Mouse (Mus musculus): Measurements from ENCODE around the gene Arhgap15. TPM values are rescaled to one million over a fixed set of nuclear protein-coding genes. Genes with fewer than 3 reads are reported as not detected.

The Arhgap15 gene
- polyA plus RNA-seq (2014; fragmentation: Nextera tagmentation; extraction: Ambion mirVana), result 0.20 and 0.35 TPM in 2 replicates

- H3K4me1 ChIP-seq (ENCODE audit: control insufficient read depth, insufficient read depth, low read length), result no peaks in the 10 kb centered on the region
- no peaks in the 10 kb centered on the region for H3K36me3 ChIP-seq (replicated peaks; ENCODE audit: control insufficient read depth, insufficient read depth, low read depth, low read length)
- H3K4me3 ChIP-seq (ENCODE audit: low read depth, low read length), result no peak within 1 kb of the TSS
- no peaks in the 10 kb centered on the region for H3K9me3 ChIP-seq (replicated peaks; ENCODE audit: control insufficient read depth, low read length)
- no peak within 1 kb of the TSS for H3K9ac ChIP-seq (replicated peaks; ENCODE audit: low read length)
- ATAC-seq (replicated peaks; ENCODE audit: insufficient number of reproducible peaks, low FRiP score, low TSS enrichment, low read depth) (no peak), DNase-seq (ENCODE audit: low spot score) (no peak)
- no peak within 1 kb of the TSS for H3K27ac ChIP-seq (replicated peaks; ENCODE audit: low read depth, low read length)
- no peaks in the 10 kb centered on the region for H3K27me3 ChIP-seq (ENCODE audit: control insufficient read depth, insufficient read depth, low read length)
- no peak within 1 kb of the TSS for H3K4me2 ChIP-seq (ENCODE audit: low read depth, low read length)
- WGBS, result 66% methylated on average over 5 of the region's 5 CpGs
These were observed at the start of gene Arhgap15 for GRCm38 (mm10) chr2:43748287-43748983. TSS of gene Arhgap15 (plus strand) at chr2:43748824.

GRCm38 (mm10) chr2:43712611-43713138, 35.9 kb upstream of the Arhgap15 start:
- Histone ChIP-seq H3K4me1 (ENCODE audit: control insufficient read depth, insufficient read depth, low read length) (no peaks in the 10 kb centered on the region), H3K27ac (replicated peaks; ENCODE audit: low read depth, low read length) (no peak overlapping the region), H3K4me3 (ENCODE audit: low read depth, low read length) (no peak overlapping the region), H3K9ac (replicated peaks; ENCODE audit: low read length) (no peak overlapping the region), H3K9me3 (replicated peaks; ENCODE audit: control insufficient read depth, low read length) (no peaks in the 10 kb centered on the region), H3K27me3 (ENCODE audit: control insufficient read depth, insufficient read depth, low read length) (no peaks in the 10 kb centered on the region), H3K36me3 (replicated peaks; ENCODE audit: control insufficient read depth, insufficient read depth, low read depth, low read length) (no peaks in the 10 kb centered on the region), H3K4me2 (ENCODE audit: low read depth, low read length) (no peak overlapping the region)
- no peak for ATAC-seq (replicated peaks; ENCODE audit: insufficient number of reproducible peaks, low FRiP score, low TSS enrichment, low read depth)
- DNase-seq (ENCODE audit: low spot score), result no peak
- 86% methylated on average over 2 of the region's 2 CpGs for WGBS

- H3K9ac ChIP-seq (replicated peaks; ENCODE audit: low read length), result no peak overlapping the region
- ATAC-seq (replicated peaks; ENCODE audit: insufficient number of reproducible peaks, low FRiP score, low TSS enrichment, low read depth), result peak; percentile 83
These were observed 26.0 kb upstream of the Arhgap15 start for GRCm38 (mm10) chr2:43722446-43723103.

GRCm38 (mm10) chr2:43723104-43723541, 25.5 kb upstream of the Arhgap15 start:
- peak overlapping the region; percentile 13; the same call in 1 of the 2 replicates for H3K4me2 ChIP-seq (ENCODE audit: low read depth, low read length)
- H3K4me3 ChIP-seq (ENCODE audit: low read depth, low read length), result no peak overlapping the region
- 65% methylated on average over 7 of the region's 7 CpGs for WGBS
- H3K9ac ChIP-seq (replicated peaks; ENCODE audit: low read length), result no peak overlapping the region
- no peak overlapping the region for H3K27ac ChIP-seq (replicated peaks; ENCODE audit: low read depth, low read length)
- H3K4me1 ChIP-seq (ENCODE audit: control insufficient read depth, insufficient read depth, low read length), result no peaks in the 10 kb centered on the region
- H3K27me3 ChIP-seq (ENCODE audit: control insufficient read depth, insufficient read depth, low read length), result no peaks in the 10 kb centered on the region
- ATAC-seq (replicated peaks; ENCODE audit: insufficient number of reproducible peaks, low FRiP score, low TSS enrichment, low read depth), result 0 out of 2 replicates have a peak, but pooled peaks have one; percentile 23
- no peak for DNase-seq (ENCODE audit: low spot score)
- no peaks in the 10 kb centered on the region for H3K9me3 ChIP-seq (replicated peaks; ENCODE audit: control insufficient read depth, low read length)
- H3K36me3 ChIP-seq (replicated peaks; ENCODE audit: control insufficient read depth, insufficient read depth, low read depth, low read length), result no peaks in the 10 kb centered on the region

More at GRCm38 (mm10) chr2:43722446-43723103, 26.0 kb upstream of the Arhgap15 start:
- Histone ChIP-seq H3K4me2 (ENCODE audit: low read depth, low read length) (peak overlapping the region; percentile 13; the same call in 1 of the 2 replicates), H3K4me3 (ENCODE audit: low read depth, low read length) (no peak overlapping the region), H3K36me3 (replicated peaks; ENCODE audit: control insufficient read depth, insufficient read depth, low read depth, low read length) (no peaks in the 10 kb centered on the region), H3K27me3 (ENCODE audit: control insufficient read depth, insufficient read depth, low read length) (no peaks in the 10 kb centered on the region), H3K9me3 (replicated peaks; ENCODE audit: control insufficient read depth, low read length) (no peaks in the 10 kb centered on the region), H3K27ac (replicated peaks; ENCODE audit: low read depth, low read length) (no peak overlapping the region), H3K4me1 (ENCODE audit: control insufficient read depth, insufficient read depth, low read length) (no peaks in the 10 kb centered on the region)
- 21% methylated on average over 14 of the region's 14 CpGs for WGBS
- DNase-seq (ENCODE audit: low spot score), result peak; percentile 85

- no peak for ATAC-seq (replicated peaks; ENCODE audit: insufficient number of reproducible peaks, low FRiP score, low TSS enrichment, low read depth)
- DNase-seq (ENCODE audit: low spot score), result no peak
- Histone ChIP-seq H3K27me3 (ENCODE audit: control insufficient read depth, insufficient read depth, low read length) (no peaks in the 10 kb centered on the region), H3K36me3 (replicated peaks; ENCODE audit: control insufficient read depth, insufficient read depth, low read depth, low read length) (no peaks in the 10 kb centered on the region), H3K9ac (replicated peaks; ENCODE audit: low read length) (no peak overlapping the region), H3K9me3 (replicated peaks; ENCODE audit: control insufficient read depth, low read length) (no peaks in the 10 kb centered on the region), H3K4me3 (ENCODE audit: low read depth, low read length) (no peak overlapping the region), H3K4me2 (ENCODE audit: low read depth, low read length) (no peak overlapping the region), H3K4me1 (ENCODE audit: control insufficient read depth, insufficient read depth, low read length) (no peaks in the 10 kb centered on the region), H3K27ac (replicated peaks; ENCODE audit: low read depth, low read length) (no peak overlapping the region)
- WGBS, result 76% methylated on average over 5 of the region's 5 CpGs
These were observed 21.4 kb upstream of the Arhgap15 start for GRCm38 (mm10) chr2:43727181-43727580.

GRCm38 (mm10) chr2:43727693-43728092, 20.9 kb upstream of the Arhgap15 start:
- Histone ChIP-seq H3K9me3 (replicated peaks; ENCODE audit: control insufficient read depth, low read length) (no peaks in the 10 kb centered on the region), H3K4me3 (ENCODE audit: low read depth, low read length) (no peak overlapping the region), H3K27ac (replicated peaks; ENCODE audit: low read depth, low read length) (no peak overlapping the region), H3K27me3 (ENCODE audit: control insufficient read depth, insufficient read depth, low read length) (no peaks in the 10 kb centered on the region), H3K36me3 (replicated peaks; ENCODE audit: control insufficient read depth, insufficient read depth, low read depth, low read length) (no peaks in the 10 kb centered on the region), H3K9ac (replicated peaks; ENCODE audit: low read length) (no peak overlapping the region), H3K4me1 (ENCODE audit: control insufficient read depth, insufficient read depth, low read length) (no peaks in the 10 kb centered on the region), H3K4me2 (ENCODE audit: low read depth, low read length) (no peak overlapping the region)
- ATAC-seq (replicated peaks; ENCODE audit: insufficient number of reproducible peaks, low FRiP score, low TSS enrichment, low read depth) (no peak), DNase-seq (ENCODE audit: low spot score) (no peak)
- WGBS, result 84% methylated on average over 8 of the region's 8 CpGs

GRCm38 (mm10) chr2:43728831-43729230, 19.8 kb upstream of the Arhgap15 start:
- Histone ChIP-seq H3K9ac (replicated peaks; ENCODE audit: low read length) (no peak overlapping the region), H3K36me3 (replicated peaks; ENCODE audit: control insufficient read depth, insufficient read depth, low read depth, low read length) (no peaks in the 10 kb centered on the region), H3K4me2 (ENCODE audit: low read depth, low read length) (no peak overlapping the region), H3K27ac (replicated peaks; ENCODE audit: low read depth, low read length) (no peak overlapping the region), H3K4me3 (ENCODE audit: low read depth, low read length) (no peak overlapping the region), H3K4me1 (ENCODE audit: control insufficient read depth, insufficient read depth, low read length) (no peaks in the 10 kb centered on the region), H3K27me3 (ENCODE audit: control insufficient read depth, insufficient read depth, low read length) (no peaks in the 10 kb centered on the region), H3K9me3 (replicated peaks; ENCODE audit: control insufficient read depth, low read length) (no peaks in the 10 kb centered on the region)
- 97% methylated on average over 3 of the region's 3 CpGs for WGBS
- DNase-seq (ENCODE audit: low spot score), result no peak
- ATAC-seq (replicated peaks; ENCODE audit: insufficient number of reproducible peaks, low FRiP score, low TSS enrichment, low read depth), result no peak

- no peak for DNase-seq (ENCODE audit: low spot score)
- WGBS, result 51% methylated on average over 3 of the region's 3 CpGs
These were observed 16.2 kb upstream of the Arhgap15 start for GRCm38 (mm10) chr2:43732396-43732795.

More at GRCm38 (mm10) chr2:43732396-43732795, 16.2 kb upstream of the Arhgap15 start:
- Histone ChIP-seq H3K4me1 (ENCODE audit: control insufficient read depth, insufficient read depth, low read length) (no peaks in the 10 kb centered on the region), H3K4me3 (ENCODE audit: low read depth, low read length) (no peak overlapping the region), H3K27ac (replicated peaks; ENCODE audit: low read depth, low read length) (no peak overlapping the region), H3K36me3 (replicated peaks; ENCODE audit: control insufficient read depth, insufficient read depth, low read depth, low read length) (no peaks in the 10 kb centered on the region), H3K9ac (replicated peaks; ENCODE audit: low read length) (no peak overlapping the region), H3K4me2 (ENCODE audit: low read depth, low read length) (no peak overlapping the region), H3K27me3 (ENCODE audit: control insufficient read depth, insufficient read depth, low read length) (no peaks in the 10 kb centered on the region), H3K9me3 (replicated peaks; ENCODE audit: control insufficient read depth, low read length) (no peaks in the 10 kb centered on the region)
- ATAC-seq (replicated peaks; ENCODE audit: insufficient number of reproducible peaks, low FRiP score, low TSS enrichment, low read depth), result no peak
